Mouse (Mus musculus) fibroblast of lung, adult 2 months (primary cell): ENCODE results near the gene Cfap69.
"Not testable (repeated sequence)": the region's sequence is repeated elsewhere in the genome, so short reads cannot be mapped to it uniquely, and the experiment has no call there.

ENCODE experiments used
- DNase-seq: peaks from one replicate; pipeline ENCODE4 v3.0.0-alpha.2; 2011; ENCODE audit warnings: low read depth

The Cfap69 gene

GRCm38 (mm10) chr5:5663655-5664370 lies at the start of gene Cfap69:
Gene Cfap69, minus strand, starts transcription at chr5:5664239.
- no peak for DNase-seq

GRCm38 (mm10) chr5:5711032-5711431 lies 47.0 kb upstream of the Cfap69 start:
- no peak for DNase-seq

- no peak for DNase-seq
Observed at GRCm38 (mm10) chr5:5707341-5708278, 43.6 kb upstream of the Cfap69 start.

- DNase-seq = no peak
Observed at GRCm38 (mm10) chr5:5705019-5705418, 41.0 kb upstream of the Cfap69 start.

- no peak for DNase-seq
Observed at GRCm38 (mm10) chr5:5700386-5700785, 36.3 kb upstream of the Cfap69 start.

- no peak for DNase-seq
Observed at GRCm38 (mm10) chr5:5698830-5699229, 34.8 kb upstream of the Cfap69 start.

GRCm38 (mm10) chr5:5695401-5695942 lies 31.4 kb upstream of the Cfap69 start:
- DNase-seq = no peak

- DNase-seq = no peak
Observed at GRCm38 (mm10) chr5:5693956-5694653, 30.1 kb upstream of the Cfap69 start, which contains the start of gene Steap2. Gene Steap2, minus strand, starts transcription at chr5:5694578.

- DNase-seq = no peak
Observed at GRCm38 (mm10) chr5:5693541-5693955, 29.5 kb upstream of the Cfap69 start.

GRCm38 (mm10) chr5:5692167-5692738 lies 28.2 kb upstream of the Cfap69 start:
- DNase-seq = no peak

- no peak for DNase-seq
Observed at GRCm38 (mm10) chr5:5688945-5689540, 25.0 kb upstream of the Cfap69 start.

- no peak for DNase-seq
Observed at GRCm38 (mm10) chr5:5688228-5688627, 24.2 kb upstream of the Cfap69 start.

GRCm38 (mm10) chr5:5686973-5687372 lies 22.9 kb upstream of the Cfap69 start:
- DNase-seq = no peak

- DNase-seq = not testable (repeated sequence)
Observed at GRCm38 (mm10) chr5:5684946-5685345, 20.9 kb upstream of the Cfap69 start.

- DNase-seq = no peak
Observed at GRCm38 (mm10) chr5:5683292-5683691, 19.3 kb upstream of the Cfap69 start.

GRCm38 (mm10) chr5:5679459-5679858 lies 15.4 kb upstream of the Cfap69 start:
- DNase-seq = no peak

GRCm38 (mm10) chr5:5676082-5676481 lies 12.0 kb upstream of the Cfap69 start:
- DNase-seq = no peak

- DNase-seq = no peak
Observed at GRCm38 (mm10) chr5:5668920-5669319, 4.9 kb upstream of the Cfap69 start.

- DNase-seq = no peak
Observed at GRCm38 (mm10) chr5:5664371-5664926, 410 bp upstream of the Cfap69 start.

- DNase-seq = no peak
Observed at GRCm38 (mm10) chr5:5663057-5663456, 982 bp downstream of the Cfap69 start.

GRCm38 (mm10) chr5:5658680-5659079 lies 5.4 kb downstream of the Cfap69 start:
- no peak for DNase-seq
